Mouse (Mus musculus) T-helper 1 cell (primary cell): ENCODE measurements around the gene Uqcr10.

Experiments
- in situ Hi-C: fragments of 300-600 bp; cut with MboI, MseI; formaldehyde crosslinking; loops from one replicate; pipeline ENCODE4 v1.15.1; 2025; ENCODE audit warnings: high pct_unique_total_duplicates

Uqcr10 gene

GRCm38 (mm10) chr11:4704072-4704964 is at the start of gene Uqcr10, which contains the start of gene Zmat5:
Uqcr10 (minus strand) TSS chr11:4704342.
Zmat5 (plus strand) TSS chr11:4704678.
- in situ Hi-C loops: loop anchor here (5.0 kb wide), 1 partner anchor 107 kb away; no protein-coding TSS in a partner anchor

GRCm38 (mm10) chr11:4752836-4753235 is 48.7 kb upstream of the Uqcr10 start:
- in situ Hi-C loops: no loop called here

- in situ Hi-C loops: no loop called here
Observed at GRCm38 (mm10) chr11:4750263-4750662, 46.1 kb upstream of the Uqcr10 start.

GRCm38 (mm10) chr11:4747285-4747684 is 43.1 kb upstream of the Uqcr10 start:
- in situ Hi-C loops: no loop called here

GRCm38 (mm10) chr11:4746733-4747132 is 42.6 kb upstream of the Uqcr10 start, which contains the start of gene Cabp7:
Cabp7 (minus strand) TSS chr11:4746778.
- in situ Hi-C loops: no loop called here

- in situ Hi-C loops: no loop called here
Observed at GRCm38 (mm10) chr11:4745969-4746368, 41.8 kb upstream of the Uqcr10 start.

GRCm38 (mm10) chr11:4744691-4745090 is 40.5 kb upstream of the Uqcr10 start:
- in situ Hi-C loops: no loop called here

GRCm38 (mm10) chr11:4740785-4741184 is 36.6 kb upstream of the Uqcr10 start:
- in situ Hi-C loops: no loop called here

GRCm38 (mm10) chr11:4738719-4739118 is 34.6 kb upstream of the Uqcr10 start:
- in situ Hi-C loops: no loop called here

- in situ Hi-C loops: no loop called here
Observed at GRCm38 (mm10) chr11:4737682-4738081, 33.5 kb upstream of the Uqcr10 start.

GRCm38 (mm10) chr11:4736355-4736754 is 32.2 kb upstream of the Uqcr10 start:
- in situ Hi-C loops: no loop called here

- in situ Hi-C loops: no loop called here
Observed at GRCm38 (mm10) chr11:4734179-4734578, 30.0 kb upstream of the Uqcr10 start.

- in situ Hi-C loops: no loop called here
Observed at GRCm38 (mm10) chr11:4731781-4732180, 27.6 kb upstream of the Uqcr10 start.

- in situ Hi-C loops: no loop called here
Observed at GRCm38 (mm10) chr11:4730913-4731312, 26.8 kb upstream of the Uqcr10 start.

GRCm38 (mm10) chr11:4730096-4730495 is 26.0 kb upstream of the Uqcr10 start:
- in situ Hi-C loops: no loop called here

- in situ Hi-C loops: no loop called here
Observed at GRCm38 (mm10) chr11:4729603-4730002, 25.5 kb upstream of the Uqcr10 start.

- in situ Hi-C loops: no loop called here
Observed at GRCm38 (mm10) chr11:4721728-4722127, 17.6 kb upstream of the Uqcr10 start.

- in situ Hi-C loops: no loop called here
Observed at GRCm38 (mm10) chr11:4720900-4721580, 16.9 kb upstream of the Uqcr10 start.

- in situ Hi-C loops: no loop called here
Observed at GRCm38 (mm10) chr11:4720393-4720792, 16.3 kb upstream of the Uqcr10 start.

- in situ Hi-C loops: no loop called here
Observed at GRCm38 (mm10) chr11:4719961-4720360, 15.8 kb upstream of the Uqcr10 start.

- in situ Hi-C loops: no loop called here
Observed at GRCm38 (mm10) chr11:4718548-4718947, 14.4 kb upstream of the Uqcr10 start.

GRCm38 (mm10) chr11:4716530-4717236 is 12.5 kb upstream of the Uqcr10 start:
- in situ Hi-C loops: no loop called here
